Mouse (Mus musculus): ENCODE data around the gene Pdzd4. TPM values are rescaled to one million over a fixed set of nuclear protein-coding genes. Genes with fewer than 3 reads are reported as not detected.

Gene Pdzd4
- polyA plus RNA-seq, 1 experiment from 2014 or later = 4.8 TPM

- no peaks in the 10 kb centered on the region for H3K4me1 ChIP-seq (ENCODE audit: control insufficient read depth, insufficient read depth, low read length)
- no peak overlapping the region for H3K9ac ChIP-seq (ENCODE audit: low read depth, low read length)
- H3K9me3 ChIP-seq (replicated peaks; ENCODE audit: control insufficient read depth, low read length, poor library complexity, severe bottlenecking) = no peaks in the 10 kb centered on the region
- no peak overlapping the region for H3K27ac ChIP-seq (ENCODE audit: low read length)
- no peak overlapping the region for H3K4me3 ChIP-seq (ENCODE audit: low read depth, low read length)
- ATAC-seq = no peak
- no peaks in the 10 kb centered on the region for H3K36me3 ChIP-seq (ENCODE audit: control insufficient read depth, insufficient read depth, low read length)
- 88% methylated on average over 3 of the region's 3 CpGs for WGBS
- no peaks in the 10 kb centered on the region for H3K27me3 ChIP-seq (ENCODE audit: control insufficient read depth, insufficient read depth, low read depth, low read length)
- no peak overlapping the region for H3K4me2 ChIP-seq (ENCODE audit: low read length)
Observed at GRCm38 (mm10) chrX:73836691-73837090, 11.9 kb upstream of the Pdzd4 start.

DNA sequence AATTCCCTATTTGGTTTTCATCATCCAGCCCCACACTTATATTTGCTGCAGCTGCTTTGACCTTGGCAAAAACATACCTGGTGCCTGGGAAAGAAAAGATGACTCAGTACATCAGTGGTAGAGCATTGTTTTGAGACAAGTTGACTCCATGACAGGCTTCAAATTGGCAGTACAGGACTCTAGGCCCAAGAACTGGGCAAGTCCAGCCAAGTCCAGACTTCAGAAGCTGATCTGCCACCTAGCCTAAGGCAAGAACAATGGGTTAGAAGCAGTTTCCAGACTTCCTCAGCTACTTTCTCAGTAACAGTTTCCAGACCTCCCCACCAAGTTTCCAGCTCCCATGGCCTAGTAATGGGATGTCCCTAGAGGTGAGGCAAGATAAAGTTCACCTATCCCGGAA is 11.0 kb upstream of the Pdzd4 start:
- Histone ChIP-seq H3K4me3 (ENCODE audit: low read depth, low read length) (no peak overlapping the region), H3K27me3 (ENCODE audit: control insufficient read depth, insufficient read depth, low read depth, low read length) (no peaks in the 10 kb centered on the region), H3K9ac (ENCODE audit: low read depth, low read length) (no peak overlapping the region), H3K36me3 (ENCODE audit: control insufficient read depth, insufficient read depth, low read length) (no peaks in the 10 kb centered on the region), H3K4me2 (ENCODE audit: low read length) (no peak overlapping the region), H3K4me1 (ENCODE audit: control insufficient read depth, insufficient read depth, low read length) (no peaks in the 10 kb centered on the region), H3K9me3 (replicated peaks; ENCODE audit: control insufficient read depth, low read length, poor library complexity, severe bottlenecking) (no peaks in the 10 kb centered on the region), H3K27ac (ENCODE audit: low read length) (no peak overlapping the region)
- WGBS = 100% methylated on average over 1 of the region's 1 CpGs
- ATAC-seq = no peak

GRCm38 (mm10) chrX:73823747-73824146 is 1.0 kb downstream of the Pdzd4 start:
- Histone ChIP-seq H3K36me3 (ENCODE audit: control insufficient read depth, insufficient read depth, low read length) (no peaks in the 10 kb centered on the region), H3K4me1 (ENCODE audit: control insufficient read depth, insufficient read depth, low read length) (peaks cover 13% of the 10 kb centered on the region), H3K9ac (ENCODE audit: low read depth, low read length) (peak overlapping the region; percentile 89), H3K27me3 (ENCODE audit: control insufficient read depth, insufficient read depth, low read depth, low read length) (no peaks in the 10 kb centered on the region), H3K27ac (ENCODE audit: low read length) (peak overlapping the region; percentile 95), H3K9me3 (replicated peaks; ENCODE audit: control insufficient read depth, low read length, poor library complexity, severe bottlenecking) (no peaks in the 10 kb centered on the region; the same call in 1 of the 2 replicates), H3K4me3 (ENCODE audit: low read depth, low read length) (peak overlapping the region; percentile 65), H3K4me2 (ENCODE audit: low read length) (peak overlapping the region; percentile 62)
- 28% methylated on average over 17 of the region's 17 CpGs for whole genome bisulfite sequencing
- peak; percentile 53 for ATAC-seq

GRCm38 (mm10) chrX:73816596-73817314 is 8.0 kb downstream of the Pdzd4 start:
- no peaks in the 10 kb centered on the region for H3K27me3 ChIP-seq (ENCODE audit: control insufficient read depth, insufficient read depth, low read depth, low read length)
- no peak overlapping the region for H3K4me3 ChIP-seq (ENCODE audit: low read depth, low read length)
- H3K4me1 ChIP-seq (ENCODE audit: control insufficient read depth, insufficient read depth, low read length) = peaks cover 4% of the 10 kb centered on the region; the same call in 1 of the 2 replicates
- H3K9me3 ChIP-seq (replicated peaks; ENCODE audit: control insufficient read depth, low read length, poor library complexity, severe bottlenecking) = no peaks in the 10 kb centered on the region
- no peak overlapping the region for H3K27ac ChIP-seq (ENCODE audit: low read length)
- WGBS = 50% methylated on average over 3 of the region's 3 CpGs
- H3K4me2 ChIP-seq (ENCODE audit: low read length) = no peak overlapping the region
- H3K36me3 ChIP-seq (ENCODE audit: control insufficient read depth, insufficient read depth, low read length) = no peaks in the 10 kb centered on the region
- ATAC-seq = no peak
- H3K9ac ChIP-seq (ENCODE audit: low read depth, low read length) = no peak overlapping the region

- no peaks in the 10 kb centered on the region for H3K9me3 ChIP-seq (replicated peaks; ENCODE audit: control insufficient read depth, low read length, poor library complexity, severe bottlenecking)
- H3K27me3 ChIP-seq (ENCODE audit: control insufficient read depth, insufficient read depth, low read depth, low read length) = no peaks in the 10 kb centered on the region
- ATAC-seq = peak; percentile 89
- H3K9ac ChIP-seq (ENCODE audit: low read depth, low read length) = peak overlapping the region; percentile 67
- WGBS = 14% methylated on average over 14 of the region's 14 CpGs
- no peaks in the 10 kb centered on the region for H3K36me3 ChIP-seq (ENCODE audit: control insufficient read depth, insufficient read depth, low read length)
- H3K4me3 ChIP-seq (ENCODE audit: low read depth, low read length) = peak overlapping the region; percentile 25; the same call in 1 of the 2 replicates
- peak overlapping the region; percentile 73 for H3K27ac ChIP-seq (ENCODE audit: low read length)
- no peaks in the 10 kb centered on the region for H3K4me1 ChIP-seq (ENCODE audit: control insufficient read depth, insufficient read depth, low read length)
- peak overlapping the region; percentile 51 for H3K4me2 ChIP-seq (ENCODE audit: low read length)
Observed at GRCm38 (mm10) chrX:73815072-73815471, 9.7 kb downstream of the Pdzd4 start.

- peak; percentile 60; the same call in 1 of the 2 replicates for ATAC-seq
- Histone ChIP-seq H3K4me2 (ENCODE audit: low read length) (no peak overlapping the region), H3K36me3 (ENCODE audit: control insufficient read depth, insufficient read depth, low read length) (no peaks in the 10 kb centered on the region), H3K9ac (ENCODE audit: low read depth, low read length) (no peak overlapping the region), H3K27ac (ENCODE audit: low read length) (peak overlapping the region; percentile 28; the same call in 1 of the 2 replicates), H3K4me3 (ENCODE audit: low read depth, low read length) (no peak overlapping the region), H3K4me1 (ENCODE audit: control insufficient read depth, insufficient read depth, low read length) (peaks cover 7% of the 10 kb centered on the region), H3K27me3 (ENCODE audit: control insufficient read depth, insufficient read depth, low read depth, low read length) (no peaks in the 10 kb centered on the region), H3K9me3 (replicated peaks; ENCODE audit: control insufficient read depth, low read length, poor library complexity, severe bottlenecking) (no peaks in the 10 kb centered on the region)
- WGBS = 57% methylated on average over 1 of the region's 1 CpGs
Observed at GRCm38 (mm10) chrX:73805814-73806213, 19.0 kb downstream of the Pdzd4 start.

DNA sequence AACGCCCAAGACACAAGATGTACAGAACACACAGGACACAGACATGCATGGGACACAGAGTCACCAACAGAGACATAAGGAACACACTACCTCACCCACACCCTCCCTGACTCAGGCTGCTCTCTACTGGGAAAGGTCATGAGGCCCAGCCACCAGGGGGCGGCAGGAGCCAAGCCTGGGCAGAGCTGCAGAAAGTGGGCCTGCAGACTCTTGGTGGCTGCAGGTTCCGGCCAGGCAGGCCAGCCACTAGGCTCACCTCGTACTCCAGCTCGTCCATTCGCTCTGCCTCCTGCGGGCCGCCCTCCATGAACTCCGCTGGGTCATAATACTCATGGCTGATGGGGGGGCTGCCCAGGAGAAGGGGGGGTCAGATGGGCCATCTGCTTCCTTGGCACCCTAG is 26.3 kb downstream of the Pdzd4 start:
- WGBS = 30% methylated on average over 9 of the region's 9 CpGs
- Histone ChIP-seq H3K27me3 (ENCODE audit: control insufficient read depth, insufficient read depth, low read depth, low read length) (no peaks in the 10 kb centered on the region), H3K36me3 (ENCODE audit: control insufficient read depth, insufficient read depth, low read length) (no peaks in the 10 kb centered on the region), H3K9me3 (replicated peaks; ENCODE audit: control insufficient read depth, low read length, poor library complexity, severe bottlenecking) (no peaks in the 10 kb centered on the region), H3K27ac (ENCODE audit: low read length) (no peak overlapping the region), H3K4me1 (ENCODE audit: control insufficient read depth, insufficient read depth, low read length) (no peaks in the 10 kb centered on the region), H3K4me3 (ENCODE audit: low read depth, low read length) (no peak overlapping the region), H3K4me2 (ENCODE audit: low read length) (no peak overlapping the region), H3K9ac (ENCODE audit: low read depth, low read length) (no peak overlapping the region)
- ATAC-seq = peak; percentile 41; the same call in 1 of the 2 replicates

- H3K9me3 ChIP-seq (replicated peaks; ENCODE audit: control insufficient read depth, low read length, poor library complexity, severe bottlenecking) = no peaks in the 10 kb centered on the region
- WGBS = 82% methylated on average over 2 of the region's 2 CpGs
- no peak overlapping the region for H3K9ac ChIP-seq (ENCODE audit: low read depth, low read length)
- no peaks in the 10 kb centered on the region for H3K4me1 ChIP-seq (ENCODE audit: control insufficient read depth, insufficient read depth, low read length)
- no peaks in the 10 kb centered on the region for H3K27me3 ChIP-seq (ENCODE audit: control insufficient read depth, insufficient read depth, low read depth, low read length)
- ATAC-seq = no peak
- H3K4me3 ChIP-seq (ENCODE audit: low read depth, low read length) = no peak overlapping the region
- no peaks in the 10 kb centered on the region for H3K36me3 ChIP-seq (ENCODE audit: control insufficient read depth, insufficient read depth, low read length)
- no peak overlapping the region for H3K4me2 ChIP-seq (ENCODE audit: low read length)
- H3K27ac ChIP-seq (ENCODE audit: low read length) = no peak overlapping the region
Observed at GRCm38 (mm10) chrX:73797511-73797910, 27.3 kb downstream of the Pdzd4 start.

- Histone ChIP-seq H3K4me3 (ENCODE audit: low read depth, low read length) (no peak overlapping the region), H3K27me3 (ENCODE audit: control insufficient read depth, insufficient read depth, low read depth, low read length) (no peaks in the 10 kb centered on the region), H3K27ac (ENCODE audit: low read length) (no peak overlapping the region), H3K4me2 (ENCODE audit: low read length) (no peak overlapping the region), H3K9me3 (replicated peaks; ENCODE audit: control insufficient read depth, low read length, poor library complexity, severe bottlenecking) (no peaks in the 10 kb centered on the region), H3K4me1 (ENCODE audit: control insufficient read depth, insufficient read depth, low read length) (peaks cover 3% of the 10 kb centered on the region; the same call in 1 of the 2 replicates), H3K9ac (ENCODE audit: low read depth, low read length) (no peak overlapping the region), H3K36me3 (ENCODE audit: control insufficient read depth, insufficient read depth, low read length) (no peaks in the 10 kb centered on the region)
- no peak for ATAC-seq
- WGBS = 11% methylated on average over 1 of the region's 1 CpGs
Observed at GRCm38 (mm10) chrX:73793505-73793904, 31.3 kb downstream of the Pdzd4 start.
